Mouse (Mus musculus) lung, postnatal 14 days (tissue): ENCODE data around the gene Ust.

Source experiments
- DNase-seq: peaks from one replicate; pipeline ENCODE4 v3.0.0; 2021

Ust gene

GRCm38 (mm10) chr10:8213266-8213905 lies 305.2 kb downstream of the Ust start:
- no peak for DNase-seq

- no peak for DNase-seq
Observed at GRCm38 (mm10) chr10:8212611-8213226, 305.9 kb downstream of the Ust start.

- DNase-seq: no peak
Observed at GRCm38 (mm10) chr10:8211694-8212093, 306.9 kb downstream of the Ust start.

- DNase-seq: no peak
Observed at GRCm38 (mm10) chr10:8210366-8210765, 308.3 kb downstream of the Ust start.

GRCm38 (mm10) chr10:8207358-8207757 lies 311.3 kb downstream of the Ust start:
- DNase-seq: no peak

- DNase-seq: no peak
Observed at GRCm38 (mm10) chr10:8203681-8204080, 314.9 kb downstream of the Ust start.

GRCm38 (mm10) chr10:8199816-8200215 lies 318.8 kb downstream of the Ust start:
- no peak for DNase-seq

GRCm38 (mm10) chr10:8199026-8199756 lies 319.4 kb downstream of the Ust start:
- DNase-seq: no peak

- DNase-seq: no peak
Observed at GRCm38 (mm10) chr10:8197661-8198060, 321.0 kb downstream of the Ust start.

GRCm38 (mm10) chr10:8196300-8196699 lies 322.3 kb downstream of the Ust start:
- peak; percentile 73 for DNase-seq

- no peak for DNase-seq
Observed at GRCm38 (mm10) chr10:8195730-8196129, 322.9 kb downstream of the Ust start.

GRCm38 (mm10) chr10:8189331-8189981 lies 329.2 kb downstream of the Ust start:
- DNase-seq: no peak

GRCm38 (mm10) chr10:8185586-8185985 lies 333.0 kb downstream of the Ust start:
- DNase-seq: no peak

GRCm38 (mm10) chr10:8184711-8185110 lies 333.9 kb downstream of the Ust start:
- DNase-seq: no peak

GRCm38 (mm10) chr10:8183171-8183570 lies 335.5 kb downstream of the Ust start:
- DNase-seq: no peak

GRCm38 (mm10) chr10:8181596-8182185 lies 336.9 kb downstream of the Ust start:
- DNase-seq: no peak

- no peak for DNase-seq
Observed at GRCm38 (mm10) chr10:8177618-8178017, 341.0 kb downstream of the Ust start.

- DNase-seq: no peak
Observed at GRCm38 (mm10) chr10:8176351-8177053, 342.1 kb downstream of the Ust start.

GRCm38 (mm10) chr10:8176008-8176350 lies 342.6 kb downstream of the Ust start:
- no peak for DNase-seq

- DNase-seq: no peak
Observed at GRCm38 (mm10) chr10:8174697-8175096, 343.9 kb downstream of the Ust start.

GRCm38 (mm10) chr10:8174230-8174629 lies 344.4 kb downstream of the Ust start:
- DNase-seq: no peak

GRCm38 (mm10) chr10:8173032-8173431 lies 345.6 kb downstream of the Ust start:
- peak; percentile 9 for DNase-seq

GRCm38 (mm10) chr10:8171556-8171955 lies 347.1 kb downstream of the Ust start:
- no peak for DNase-seq
